ENCODE assay signal across 7 mouse cellular contexts in the genomic region with DNA sequence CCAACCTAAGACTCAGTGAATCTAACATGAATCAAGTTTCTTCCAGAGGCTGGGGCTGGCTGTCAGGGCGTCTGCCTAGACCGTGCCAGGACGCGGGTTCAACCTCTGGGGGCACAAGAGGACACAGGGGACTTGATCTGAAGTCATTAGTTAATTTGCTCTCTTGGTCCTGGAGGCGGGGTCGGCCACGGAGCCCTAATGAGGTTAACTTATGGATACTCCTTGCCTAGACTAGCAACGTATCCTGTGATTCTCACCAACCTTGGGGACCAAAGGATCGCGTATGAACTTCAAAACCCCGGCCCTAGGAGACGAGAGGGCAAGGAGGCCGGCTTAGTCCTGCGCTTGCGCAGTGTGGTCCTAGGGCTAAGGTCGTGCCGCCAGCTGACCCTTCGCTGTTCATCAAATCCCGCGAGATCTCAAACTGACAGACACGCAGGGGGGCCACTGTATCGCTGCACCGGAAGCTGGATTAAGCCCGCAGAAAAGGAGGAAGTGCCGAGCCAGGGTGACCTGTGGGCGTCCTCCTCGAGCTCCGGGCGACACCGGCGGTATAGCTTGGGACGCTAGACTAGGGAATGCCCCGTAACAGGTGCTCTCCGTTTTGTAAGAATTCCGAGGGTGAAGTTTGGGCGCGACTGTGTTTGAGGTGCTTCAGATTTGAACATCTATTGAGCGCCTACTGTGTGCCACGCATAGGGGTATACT. TPM values are rescaled to one million over a fixed set of nuclear protein-coding genes. Genes with fewer than 3 reads are reported as not detected.
DNase-seq lines count a peak whose midpoint lies in the region; ATAC-seq and TF ChIP-seq lines count a peak whose summit lies in the region.

Gene Ptgr2 (plus strand): TSS at position 348 of the 708 bp plus-strand sequence.

- TF ChIP-seq POLR2A in small intestine, adult 2 months (IDR thresholded peaks at IDR 0.05; ENCODE audit: low read depth, low read length), result peak; percentile 94

- peak; percentile 95 for ATAC-seq in intestine, postnatal 0 days
- peak; percentile 89 for ATAC-seq in midbrain, embryonic 12.5 days (ENCODE audit: low FRiP score, low read depth)

- TF ChIP-seq CTCF in intestine, postnatal 0 days (IDR thresholded peaks at IDR 0.05; ENCODE audit: low read depth), result peak; percentile 20; the same call in 1 of the 2 replicates
- no peak for TF ChIP-seq CTCF in small intestine, adult 2 months (IDR thresholded peaks at IDR 0.05; ENCODE audit: extremely low read depth, insufficient read length, insufficient replicate concordance, low read depth, low read length)

- peaks cover 16% of the 10 kb centered on the region for H3K4me1 ChIP-seq in embryonic facial prominence, embryonic 10.5 days
- 0 out of 2 replicates have a peak, but pooled peaks cover 5% of the 10 kb centered on the region for H3K4me1 ChIP-seq in intestine, postnatal 0 days (replicated peaks; ENCODE audit: control insufficient read depth, insufficient read depth, low read length)
- H3K4me1 ChIP-seq in midbrain, embryonic 12.5 days, result peaks cover 10% of the 10 kb centered on the region
- H3K4me1 ChIP-seq in small intestine, adult 2 months (ENCODE audit: control insufficient read depth, insufficient read depth, insufficient read length, low read length), result no peaks in the 10 kb centered on the region

- peak within 1 kb of the TSS; percentile 66 for H3K4me2 ChIP-seq in intestine, postnatal 0 days (replicated peaks; ENCODE audit: low read depth)
- H3K4me2 ChIP-seq in midbrain, embryonic 12.5 days (replicated peaks), result peak within 1 kb of the TSS; percentile 63

- intact Hi-C loops in left cerebral cortex, postnatal 4 days (cut with DNase I), result no loop called here

- peak within 1 kb of the TSS; percentile 87 for H3K27ac ChIP-seq in embryonic facial prominence, embryonic 10.5 days (replicated peaks)
- H3K27ac ChIP-seq in intestine, postnatal 0 days (ENCODE audit: low read depth, low read length), result peak within 1 kb of the TSS; percentile 90
- peak within 1 kb of the TSS; percentile 46; the same call in 1 of the 2 replicates for H3K27ac ChIP-seq in midbrain, embryonic 12.5 days (replicated peaks)
- H3K27ac ChIP-seq in small intestine, adult 2 months (ENCODE audit: insufficient read depth, low read depth, low read length), result peak within 1 kb of the TSS; percentile 94

- no peaks in the 10 kb centered on the region for H3K36me3 ChIP-seq in embryonic facial prominence, embryonic 10.5 days (replicated peaks)
- no peaks in the 10 kb centered on the region for H3K36me3 ChIP-seq in intestine, postnatal 0 days (ENCODE audit: control insufficient read depth, insufficient read depth)
- no peaks in the 10 kb centered on the region for H3K36me3 ChIP-seq in midbrain, embryonic 12.5 days
- H3K36me3 ChIP-seq in small intestine, adult 2 months (ENCODE audit: control insufficient read depth, insufficient read depth, low read length), result no peaks in the 10 kb centered on the region

- DNase-seq in adrenal gland, postnatal 10 days, result peak; percentile 94
- peak; percentile 93 for DNase-seq in embryonic facial prominence, embryonic 10.5 days (ENCODE audit: low spot score)
- DNase-seq in gonadal fat pad, adult 2 months (ENCODE audit: low read depth), result peak; percentile 83
- peak; percentile 93 for DNase-seq in left cerebral cortex, postnatal 4 days

- under 1% methylated on average over 39 of the region's 39 CpGs for WGBS in embryonic facial prominence, embryonic 10.5 days
- 1% methylated on average over 39 of the region's 39 CpGs for WGBS in intestine, postnatal 0 days
- under 1% methylated on average over 39 of the region's 39 CpGs for WGBS in midbrain, embryonic 12.5 days
- WGBS in small intestine, adult 2 months, result under 1% methylated on average over 39 of the region's 39 CpGs

- peak within 1 kb of the TSS; percentile 70 for H3K4me3 ChIP-seq in embryonic facial prominence, embryonic 10.5 days
- peak within 1 kb of the TSS; percentile 54 for H3K4me3 ChIP-seq in intestine, postnatal 0 days (ENCODE audit: low read depth, low read length)
- peak within 1 kb of the TSS; percentile 57 for H3K4me3 ChIP-seq in midbrain, embryonic 12.5 days
- H3K4me3 ChIP-seq in small intestine, adult 2 months (ENCODE audit: low read depth, low read length), result peak within 1 kb of the TSS; percentile 66

- H3K9ac ChIP-seq in intestine, postnatal 0 days (ENCODE audit: low read depth, low read length), result peak within 1 kb of the TSS; percentile 64
- H3K9ac ChIP-seq in midbrain, embryonic 12.5 days (replicated peaks), result peak within 1 kb of the TSS; percentile 61

- H3K27me3 ChIP-seq in embryonic facial prominence, embryonic 10.5 days (replicated peaks; ENCODE audit: low read depth, poor library complexity, severe bottlenecking), result no peaks in the 10 kb centered on the region
- H3K27me3 ChIP-seq in intestine, postnatal 0 days (replicated peaks; ENCODE audit: control insufficient read depth, insufficient read depth, low read length), result no peaks in the 10 kb centered on the region
- no peaks in the 10 kb centered on the region for H3K27me3 ChIP-seq in midbrain, embryonic 12.5 days
- no peaks in the 10 kb centered on the region for H3K27me3 ChIP-seq in small intestine, adult 2 months (ENCODE audit: control insufficient read depth, insufficient read depth, low read length)

- no peaks in the 10 kb centered on the region; the same call in 1 of the 2 replicates for H3K9me3 ChIP-seq in embryonic facial prominence, embryonic 10.5 days
- H3K9me3 ChIP-seq in intestine, postnatal 0 days (ENCODE audit: control insufficient read depth), result no peaks in the 10 kb centered on the region
- no peaks in the 10 kb centered on the region for H3K9me3 ChIP-seq in midbrain, embryonic 12.5 days

RNA-seq across cellular contexts. Expression of gene Ptgr2, which starts in this region (rescaled TPM):
- 100 to 1,000 TPM; 141 to 155 TPM for total RNA-seq in adrenal gland, postnatal 10 days (2021)
- polyA plus RNA-seq in embryonic facial prominence, embryonic 10.5 days (2016; fragmentation: Nextera tagmentation; extraction: Ambion mirVana), result 16.5 and 16.6 TPM in 2 replicates
- 21.5 and 29.9 TPM in 2 replicates for polyA plus RNA-seq in gonadal fat pad, adult 2 months (2012; rRNA removed)
- polyA plus RNA-seq in intestine, postnatal 0 days (2015; fragmentation: Nextera tagmentation; extraction: Ambion mirVana), result 35.3 and 41.2 TPM in 2 replicates
- total RNA-seq in left cerebral cortex, postnatal 4 days (2021), result 10 to 100 TPM; 19.1 to 20.5 TPM
- polyA plus RNA-seq in midbrain, embryonic 12.5 days (2016; fragmentation: Nextera tagmentation; extraction: Ambion mirVana), result 15.2 and 18.1 TPM in 2 replicates
- polyA plus RNA-seq in small intestine, adult 2 months (2012; rRNA removed), result 2.4 and 6.7 TPM in 2 replicates

Comparison
In these comparisons a context has a peak if more than half of its experiments do, and no peak if none do; other contexts are left out.
1. Peak in every context shown above with its lines: DNase-seq, ATAC-seq, H3K4me3 ChIP-seq and H3K27ac ChIP-seq.
2. RNA of gene Ptgr2 (total RNA-seq): 141 to 155 TPM in adrenal gland, postnatal 10 days; 19.1 to 20.5 TPM in left cerebral cortex, postnatal 4 days; every median in the first group is over 4 times any median in the second.